In the genomic region with DNA sequence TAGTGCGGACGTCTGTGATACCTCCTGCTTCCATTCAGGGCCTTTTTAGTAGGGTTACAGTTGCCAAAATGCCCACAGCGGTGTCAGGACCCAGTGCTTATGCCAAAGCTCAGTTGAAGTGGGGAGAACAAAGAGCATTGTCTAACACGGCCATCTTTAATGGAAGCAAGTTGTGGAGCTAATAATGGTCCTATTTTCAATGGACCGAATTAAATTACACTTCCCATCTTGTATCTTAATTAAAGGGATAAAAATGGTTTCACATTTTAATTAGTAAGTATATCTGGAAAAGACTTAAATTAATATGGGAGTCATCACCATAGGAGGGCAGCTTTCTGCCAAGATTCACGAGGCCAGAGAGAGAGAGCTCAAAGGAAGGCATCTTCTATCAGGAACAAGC, we compare ENCODE assay signal across 16 mouse cellular contexts.
"Had no signal": no experiment of that assay in that cellular context is flagged by ENCODE, and none has a peak within 500 bp of the region (broad histone marks: within the 10 kb centered on the region; RNA-seq: fewer than 3 reads in every experiment).

No protein-coding gene starts in this region.

- DNase-seq: cerebellum, adult 9-11 months; cerebellum, postnatal 25 days; cerebellum, postnatal 36 days; embryo, embryonic 11 days; forebrain, postnatal 0 days; gastrocnemius, adult 2 months; gastrocnemius, postnatal 10 days; gastrocnemius, postnatal 14 days; gastrocnemius, postnatal 25 days; gastrocnemius, postnatal 36 days; heart, adult 18-20 months; heart, adult 2 months had no signal

- ATAC-seq: forebrain, embryonic 13.5 days; forebrain, embryonic 14.5 days; forebrain, embryonic 15.5 days; forebrain, embryonic 16.5 days; forebrain, postnatal 0 days had no signal
